Mouse (Mus musculus) heart, postnatal 10 days (tissue): ENCODE measurements at regions not wholly inside any gene's neighbourhood (a gene's known extent, or its start where the extent isn't known, plus 50 kb on each side); places are given as distances from the start of the nearest gene placed in this dataset.

Experiments
- DNase-seq, 2 experiments: peaks; one replicate each; pipeline ENCODE4 v3.0.0; 2021
- intact Hi-C: fragments of 180-260 bp; cut with DNase I; formaldehyde crosslinking; loops from one replicate; pipeline ENCODE4 v1.15.1; 2025

GRCm38 (mm10) chr7:134436917-134437316 lies 51.5 kb upstream of the D7Ertd443e start:
- no peak for DNase-seq
- intact Hi-C loops, result no loop called here

- DNase-seq, result no peak
- intact Hi-C loops, result no loop called here
Measured at GRCm38 (mm10) chr7:134439281-134439680, 53.8 kb upstream of the D7Ertd443e start.

- intact Hi-C loops, result no loop called here
- no peak for DNase-seq
Measured at GRCm38 (mm10) chr7:134445008-134445806, 59.7 kb upstream of the D7Ertd443e start.

- no peak for DNase-seq
- intact Hi-C loops, result no loop called here
Measured at GRCm38 (mm10) chr7:134447648-134448202, 62.3 kb upstream of the D7Ertd443e start.

GRCm38 (mm10) chr7:134448831-134449230 lies 63.4 kb upstream of the D7Ertd443e start:
- DNase-seq, result no peak
- intact Hi-C loops, result no loop called here

- DNase-seq, result peak; percentile 62 to 70
- intact Hi-C loops, result no loop called here
Measured at GRCm38 (mm10) chr7:134462677-134463076, 77.2 kb upstream of the D7Ertd443e start.

- intact Hi-C loops, result no loop called here
- no peak for DNase-seq
Measured at GRCm38 (mm10) chr7:134463380-134463779, 77.9 kb upstream of the D7Ertd443e start.

GRCm38 (mm10) chr7:134467216-134467615 lies 81.8 kb upstream of the D7Ertd443e start:
- no peak for DNase-seq
- intact Hi-C loops, result no loop called here

- DNase-seq, result peak in 1 of 2 experiments; percentile 23
- intact Hi-C loops, result no loop called here
Measured at GRCm38 (mm10) chr7:134471286-134471685, 85.8 kb upstream of the D7Ertd443e start.

GRCm38 (mm10) chr7:134491326-134491725 lies 105.9 kb upstream of the D7Ertd443e start:
- DNase-seq, result no peak
- intact Hi-C loops, result no loop called here

GRCm38 (mm10) chr7:134497219-134497618 lies 111.8 kb upstream of the D7Ertd443e start:
- intact Hi-C loops, result no loop called here
- DNase-seq, result peak in 1 of 2 experiments; percentile 2

- no peak for DNase-seq
- intact Hi-C loops, result no loop called here
Measured at GRCm38 (mm10) chr7:134497870-134498269, 112.4 kb upstream of the D7Ertd443e start.

- peak; percentile 68 to 76 for DNase-seq
- intact Hi-C loops, result no loop called here
Measured at GRCm38 (mm10) chr7:134498716-134499115, 113.3 kb upstream of the D7Ertd443e start.

- DNase-seq, result no peak
- intact Hi-C loops, result no loop called here
Measured at GRCm38 (mm10) chr7:134499429-134499828, 114.0 kb upstream of the D7Ertd443e start.

GRCm38 (mm10) chr7:134500210-134500609 lies 114.7 kb upstream of the D7Ertd443e start:
- DNase-seq, result no peak
- intact Hi-C loops, result no loop called here

GRCm38 (mm10) chr7:134501079-134501478 lies 115.6 kb upstream of the D7Ertd443e start:
- intact Hi-C loops, result no loop called here
- DNase-seq, result no peak

- intact Hi-C loops, result no loop called here
- DNase-seq, result no peak
Measured at GRCm38 (mm10) chr7:134510333-134510928, 125.0 kb upstream of the D7Ertd443e start.

- no peak for DNase-seq
- intact Hi-C loops, result no loop called here
Measured at GRCm38 (mm10) chr7:134519372-134519975, 134.0 kb upstream of the D7Ertd443e start.

GRCm38 (mm10) chr7:134523897-134524296 lies 138.4 kb upstream of the D7Ertd443e start:
- no peak for DNase-seq
- intact Hi-C loops, result no loop called here

- DNase-seq, result no peak
- intact Hi-C loops, result no loop called here
Measured at GRCm38 (mm10) chr7:134525041-134525440, 139.6 kb upstream of the D7Ertd443e start.

- no peak for DNase-seq
Measured at GRCm38 (mm10) chr7:134525461-134525860, 140.0 kb upstream of the D7Ertd443e start.

More at GRCm38 (mm10) chr7:134525461-134525860, 140.0 kb upstream of the D7Ertd443e start:
- intact Hi-C loops, result no loop called here
